Mouse (Mus musculus) brain, embryonic 14.5 days (tissue): ENCODE data around the gene Lum.

Experiments
- CTCF ChIP-seq: fragments of 200-500 bp; IDR thresholded peaks from 2 replicates; pipeline ENCODE4 v1.5.1; 2012; ENCODE audit warnings: inconsistent platforms, mild to moderate bottlenecking, moderate library complexity, borderline replicate concordance; ENCODE audit not compliant: insufficient read depth, insufficient read length; ENCODE audit errors: extremely low read depth
- POLR2A ChIP-seq: fragments of 200-500 bp; IDR thresholded peaks from 2 replicates; pipeline ENCODE4 v1.6.1; 2012; ENCODE audit warnings: mild to moderate bottlenecking, inconsistent platforms, borderline replicate concordance; ENCODE audit not compliant: poor library complexity, insufficient read depth, insufficient read length, severe bottlenecking; ENCODE audit errors: extremely low read depth

GRCm38 (mm10) chr10:97584176-97584575, 19.2 kb downstream of the Lum start:
- TF ChIP-seq CTCF (no peak), POLR2A (no peak)
